Mouse (Mus musculus) spleen, adult 2 months (tissue): ENCODE measurements around the gene Iqschfp.

Source experiments
- CTCF ChIP-seq: fragments of 200-500 bp; IDR thresholded peaks from 2 replicates; pipeline ENCODE4 v1.5.1; 2011; ENCODE audit warnings: mild to moderate bottlenecking, inconsistent platforms; ENCODE audit not compliant: insufficient read depth, insufficient read length, insufficient replicate concordance; ENCODE audit errors: extremely low read depth
- POLR2A ChIP-seq: fragments of 200-500 bp; IDR thresholded peaks from 2 replicates; pipeline ENCODE4 v1.6.1; 2011; ENCODE audit warnings: low read depth, low read length, inconsistent platforms

DNA sequence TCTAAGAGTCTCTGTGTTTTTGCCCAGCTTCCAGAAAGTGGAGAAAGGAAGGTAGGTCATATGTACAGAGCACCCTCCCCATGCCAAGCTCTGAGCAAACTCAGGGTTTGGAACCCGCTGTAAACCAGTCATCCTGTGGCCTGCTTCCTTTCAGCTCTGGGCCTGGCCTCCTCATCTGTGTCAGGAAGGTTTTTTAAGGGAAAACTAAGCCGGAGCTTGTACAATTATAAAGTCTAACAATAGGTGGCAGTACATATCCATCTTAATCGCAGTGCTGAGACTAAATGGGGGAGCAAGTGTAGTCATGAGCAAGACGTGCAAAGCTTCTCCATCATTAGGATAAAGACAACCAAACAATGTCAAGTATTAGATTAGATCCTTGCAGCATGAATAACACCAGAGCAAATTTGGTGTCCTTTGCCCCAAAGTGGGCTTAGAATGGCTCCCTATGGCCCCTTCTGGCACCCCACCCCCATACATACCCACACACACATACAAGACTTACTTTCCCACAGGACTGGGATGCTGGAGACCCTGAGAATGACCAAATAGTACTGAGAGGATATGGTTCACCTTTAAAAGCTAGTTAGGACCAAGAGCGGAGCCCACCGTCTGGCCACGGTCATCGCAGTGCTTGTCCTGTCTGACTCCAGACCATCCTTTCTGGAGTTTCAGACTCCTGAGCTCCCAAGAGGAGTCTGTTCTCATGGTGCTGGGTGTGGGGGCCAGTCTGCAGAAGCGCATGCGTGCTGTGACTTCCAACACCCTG, 723.2 kb downstream of the Iqschfp start:
- no peak for TF ChIP-seq CTCF
- no peak for TF ChIP-seq POLR2A
